Mouse (Mus musculus): ENCODE measurements at regions not wholly inside any gene's neighbourhood (a gene's known extent, or its start where the extent isn't known, plus 50 kb on each side); places are given as distances from the start of the nearest gene placed in this dataset.

DNA sequence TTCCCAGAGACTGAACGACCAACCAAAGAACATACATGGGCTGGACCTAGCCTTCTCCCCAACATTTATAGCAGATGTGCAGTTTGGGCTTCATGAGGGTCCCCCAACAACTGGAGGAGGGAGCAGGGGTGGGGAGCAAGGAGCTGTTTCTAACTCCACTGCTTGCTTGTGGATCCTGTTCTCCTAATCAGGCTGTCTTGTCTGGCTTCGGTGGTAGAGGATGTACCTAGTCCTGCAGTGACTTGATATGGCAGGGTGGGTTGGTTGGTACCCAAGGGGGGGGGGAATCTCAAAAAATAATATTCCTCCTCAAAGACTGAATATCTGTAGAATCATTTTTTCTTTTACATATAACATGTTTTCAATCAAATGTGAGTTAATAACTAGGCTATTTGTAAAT, 168.3 kb upstream of the Jmjd1c start:
- Histone ChIP-seq H3K4me1 (ENCODE audit: control insufficient read depth, insufficient read depth, low read length) (no peaks in the 10 kb centered on the region), H3K27me3 (ENCODE audit: control insufficient read depth, insufficient read depth, low read length) (no peaks in the 10 kb centered on the region), H3K9me3 (ENCODE audit: control insufficient read depth, low read length) (no peaks in the 10 kb centered on the region), H3K27ac (replicated peaks; ENCODE audit: low read depth, low read length) (no peak overlapping the region), H3K4me2 (ENCODE audit: low read length) (no peak overlapping the region), H3K4me3 (replicated peaks; ENCODE audit: low read depth, low read length) (no peak overlapping the region), H3K9ac (replicated peaks; ENCODE audit: low read length) (no peak overlapping the region), H3K36me3 (ENCODE audit: control insufficient read depth, insufficient read depth, low read length) (no peaks in the 10 kb centered on the region)
- WGBS: 87% methylated on average over 2 of the region's 2 CpGs
- DNase-seq (no peak), ATAC-seq (ENCODE audit: low FRiP score, low TSS enrichment) (no peak)

- Histone ChIP-seq H3K9me3 (ENCODE audit: control insufficient read depth, low read length) (no peaks in the 10 kb centered on the region), H3K9ac (replicated peaks; ENCODE audit: low read length) (no peak overlapping the region), H3K27ac (replicated peaks; ENCODE audit: low read depth, low read length) (no peak overlapping the region), H3K4me3 (replicated peaks; ENCODE audit: low read depth, low read length) (no peak overlapping the region), H3K4me2 (ENCODE audit: low read length) (no peak overlapping the region), H3K36me3 (ENCODE audit: control insufficient read depth, insufficient read depth, low read length) (no peaks in the 10 kb centered on the region), H3K27me3 (ENCODE audit: control insufficient read depth, insufficient read depth, low read length) (no peaks in the 10 kb centered on the region), H3K4me1 (ENCODE audit: control insufficient read depth, insufficient read depth, low read length) (no peaks in the 10 kb centered on the region)
- WGBS: 91% methylated on average over 6 of the region's 6 CpGs
- ATAC-seq (ENCODE audit: low FRiP score, low TSS enrichment) (no peak), DNase-seq (no peak)
These were observed 167.5 kb upstream of the Jmjd1c start for GRCm38 (mm10) chr10:66928211-66928990.

DNA sequence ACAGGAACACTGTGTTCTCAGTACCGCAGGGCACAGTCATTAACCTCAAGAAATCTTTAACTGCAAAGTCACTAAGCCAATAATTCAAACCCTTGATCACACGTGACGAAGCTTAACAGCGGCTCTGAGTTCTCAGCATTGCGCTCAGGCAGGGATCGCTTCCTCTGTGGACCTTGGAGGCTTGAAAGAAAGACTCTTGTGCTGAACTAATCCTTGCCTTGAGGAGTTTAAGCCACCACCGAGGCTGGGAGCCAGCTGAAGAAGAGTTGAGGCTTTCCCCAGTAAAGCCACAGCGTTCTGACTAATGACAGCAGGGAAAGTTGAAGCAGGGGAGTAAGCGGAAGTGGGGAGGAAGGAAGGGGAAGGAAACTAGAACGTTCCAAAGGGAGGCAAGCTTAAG, 165.4 kb upstream of the Jmjd1c start:
- Histone ChIP-seq H3K27me3 (ENCODE audit: control insufficient read depth, insufficient read depth, low read length) (no peaks in the 10 kb centered on the region), H3K9ac (replicated peaks; ENCODE audit: low read length) (no peak overlapping the region), H3K4me3 (replicated peaks; ENCODE audit: low read depth, low read length) (no peak overlapping the region), H3K4me2 (ENCODE audit: low read length) (no peak overlapping the region), H3K27ac (replicated peaks; ENCODE audit: low read depth, low read length) (no peak overlapping the region), H3K36me3 (ENCODE audit: control insufficient read depth, insufficient read depth, low read length) (no peaks in the 10 kb centered on the region), H3K9me3 (ENCODE audit: control insufficient read depth, low read length) (no peaks in the 10 kb centered on the region), H3K4me1 (ENCODE audit: control insufficient read depth, insufficient read depth, low read length) (no peaks in the 10 kb centered on the region)
- DNase-seq (no peak), ATAC-seq (ENCODE audit: low FRiP score, low TSS enrichment) (no peak)
- 68% methylated on average over 10 of the region's 10 CpGs for WGBS

GRCm38 (mm10) chr10:66931505-66931904, 164.4 kb upstream of the Jmjd1c start:
- H3K4me1 ChIP-seq (ENCODE audit: control insufficient read depth, insufficient read depth, low read length): no peaks in the 10 kb centered on the region
- no peak overlapping the region for H3K4me3 ChIP-seq (replicated peaks; ENCODE audit: low read depth, low read length)
- WGBS: 73% methylated on average over 7 of the region's 7 CpGs
- H3K9me3 ChIP-seq (ENCODE audit: control insufficient read depth, low read length): no peaks in the 10 kb centered on the region
- no peak overlapping the region for H3K4me2 ChIP-seq (ENCODE audit: low read length)
- ATAC-seq (ENCODE audit: low FRiP score, low TSS enrichment) (no peak), DNase-seq (no peak)
- H3K9ac ChIP-seq (replicated peaks; ENCODE audit: low read length): no peak overlapping the region
- no peaks in the 10 kb centered on the region for H3K36me3 ChIP-seq (ENCODE audit: control insufficient read depth, insufficient read depth, low read length)
- no peaks in the 10 kb centered on the region for H3K27me3 ChIP-seq (ENCODE audit: control insufficient read depth, insufficient read depth, low read length)
- no peak overlapping the region for H3K27ac ChIP-seq (replicated peaks; ENCODE audit: low read depth, low read length)

DNA sequence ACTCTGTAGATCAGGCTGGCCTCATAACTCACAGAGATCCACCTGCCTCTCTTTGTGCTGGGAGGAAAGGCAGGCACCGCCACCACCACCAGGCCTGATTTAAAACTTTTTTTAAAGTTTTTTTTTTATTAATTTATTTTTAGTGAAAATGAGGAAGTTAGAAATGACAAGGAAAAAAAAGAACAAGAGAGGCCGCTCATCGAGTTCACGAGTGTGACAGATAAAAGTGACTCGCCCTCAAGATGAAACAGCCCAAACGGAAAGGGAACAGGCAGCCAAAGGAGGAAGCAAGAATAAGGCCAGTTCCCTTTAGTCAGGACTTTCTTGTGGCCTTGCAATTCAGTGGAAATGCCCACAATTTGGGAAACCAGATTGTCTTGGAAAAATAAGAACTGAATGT, 163.4 kb upstream of the Jmjd1c start:
- no peaks in the 10 kb centered on the region for H3K36me3 ChIP-seq (ENCODE audit: control insufficient read depth, insufficient read depth, low read length)

DNA sequence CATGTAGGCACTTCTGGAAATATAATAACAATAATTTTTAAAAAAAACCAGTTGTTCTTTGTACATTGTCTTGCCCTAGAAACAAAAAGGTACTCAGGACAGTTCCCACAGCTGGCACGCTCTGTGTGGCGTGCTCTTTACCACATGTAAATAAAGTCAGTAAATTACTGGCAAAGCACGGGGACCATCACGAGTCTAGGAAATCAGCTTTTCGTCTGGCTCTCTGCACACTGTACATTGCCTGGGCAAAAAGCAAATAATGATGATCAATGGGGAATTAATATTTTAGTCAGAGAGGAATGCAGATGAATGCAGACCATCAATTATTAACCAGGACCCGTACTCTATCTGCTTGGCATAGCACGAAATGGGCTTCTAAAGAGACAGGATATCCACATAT, 162.2 kb upstream of the Jmjd1c start:
- Histone ChIP-seq H3K4me3 (replicated peaks; ENCODE audit: low read depth, low read length) (no peak overlapping the region), H3K27ac (replicated peaks; ENCODE audit: low read depth, low read length) (no peak overlapping the region), H3K4me1 (ENCODE audit: control insufficient read depth, insufficient read depth, low read length) (no peaks in the 10 kb centered on the region), H3K9me3 (ENCODE audit: control insufficient read depth, low read length) (no peaks in the 10 kb centered on the region), H3K9ac (replicated peaks; ENCODE audit: low read length) (no peak overlapping the region), H3K36me3 (ENCODE audit: control insufficient read depth, insufficient read depth, low read length) (no peaks in the 10 kb centered on the region), H3K4me2 (ENCODE audit: low read length) (no peak overlapping the region), H3K27me3 (ENCODE audit: control insufficient read depth, insufficient read depth, low read length) (no peaks in the 10 kb centered on the region)
- no peak; the same call in 1 of the 2 replicates for ATAC-seq (ENCODE audit: low FRiP score, low TSS enrichment)
- WGBS: 63% methylated on average over 7 of the region's 7 CpGs
- no peak for DNase-seq

More for the DNA sequence above, 163.4 kb upstream of the Jmjd1c start:
- no peak for ATAC-seq (ENCODE audit: low FRiP score, low TSS enrichment)
- Histone ChIP-seq H3K27ac (replicated peaks; ENCODE audit: low read depth, low read length) (no peak overlapping the region), H3K9me3 (ENCODE audit: control insufficient read depth, low read length) (no peaks in the 10 kb centered on the region), H3K9ac (replicated peaks; ENCODE audit: low read length) (no peak overlapping the region), H3K4me1 (ENCODE audit: control insufficient read depth, insufficient read depth, low read length) (no peaks in the 10 kb centered on the region), H3K4me2 (ENCODE audit: low read length) (no peak overlapping the region), H3K27me3 (ENCODE audit: control insufficient read depth, insufficient read depth, low read length) (no peaks in the 10 kb centered on the region), H3K4me3 (replicated peaks; ENCODE audit: low read depth, low read length) (no peak overlapping the region)
- DNase-seq: no peak
- 91% methylated on average over 6 of the region's 6 CpGs for WGBS

- H3K27me3 ChIP-seq (ENCODE audit: control insufficient read depth, insufficient read depth, low read length): no peaks in the 10 kb centered on the region
- H3K9ac ChIP-seq (replicated peaks; ENCODE audit: low read length): no peak overlapping the region
- 85% methylated on average over 6 of the region's 6 CpGs for WGBS
- H3K36me3 ChIP-seq (ENCODE audit: control insufficient read depth, insufficient read depth, low read length): no peaks in the 10 kb centered on the region
- ATAC-seq (ENCODE audit: low FRiP score, low TSS enrichment): no peak
- no peak overlapping the region for H3K4me3 ChIP-seq (replicated peaks; ENCODE audit: low read depth, low read length)
- H3K4me2 ChIP-seq (ENCODE audit: low read length): no peak overlapping the region
- H3K27ac ChIP-seq (replicated peaks; ENCODE audit: low read depth, low read length): no peak overlapping the region
- no peak for DNase-seq
- no peaks in the 10 kb centered on the region for H3K9me3 ChIP-seq (ENCODE audit: control insufficient read depth, low read length)
- H3K4me1 ChIP-seq (ENCODE audit: control insufficient read depth, insufficient read depth, low read length): no peaks in the 10 kb centered on the region
These were observed 160.2 kb upstream of the Jmjd1c start for GRCm38 (mm10) chr10:66935731-66936130.

DNA sequence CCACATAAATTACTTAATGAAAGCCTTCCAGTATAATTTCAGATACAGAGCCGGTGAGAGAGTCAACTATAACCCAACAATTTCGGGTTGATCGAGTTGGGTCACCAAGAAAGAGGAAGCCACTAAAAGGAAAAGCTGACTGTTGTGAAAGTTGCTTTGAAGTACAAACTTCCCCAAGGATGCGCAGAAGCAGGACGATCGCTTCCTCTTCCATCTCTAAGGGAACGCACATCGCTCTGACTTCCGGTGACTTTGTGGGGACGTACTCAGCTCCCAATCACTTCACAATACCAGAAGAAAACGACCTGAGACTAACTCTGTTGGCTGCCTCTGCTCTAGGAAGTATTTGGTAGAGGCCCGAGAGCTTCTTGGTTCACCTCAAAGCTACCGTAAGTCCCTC, 158.8 kb upstream of the Jmjd1c start:
- H3K4me3 ChIP-seq (replicated peaks; ENCODE audit: low read depth, low read length): no peak overlapping the region
- no peaks in the 10 kb centered on the region for H3K36me3 ChIP-seq (ENCODE audit: control insufficient read depth, insufficient read depth, low read length)
- no peaks in the 10 kb centered on the region for H3K27me3 ChIP-seq (ENCODE audit: control insufficient read depth, insufficient read depth, low read length)
- no peaks in the 10 kb centered on the region for H3K9me3 ChIP-seq (ENCODE audit: control insufficient read depth, low read length)
- ATAC-seq (ENCODE audit: low FRiP score, low TSS enrichment) (no peak), DNase-seq (no peak)
- no peak overlapping the region for H3K4me2 ChIP-seq (ENCODE audit: low read length)
- no peaks in the 10 kb centered on the region for H3K4me1 ChIP-seq (ENCODE audit: control insufficient read depth, insufficient read depth, low read length)
- no peak overlapping the region for H3K9ac ChIP-seq (replicated peaks; ENCODE audit: low read length)
- WGBS: 92% methylated on average over 13 of the region's 13 CpGs
- H3K27ac ChIP-seq (replicated peaks; ENCODE audit: low read depth, low read length): no peak overlapping the region

- no peak for ATAC-seq (ENCODE audit: low FRiP score, low TSS enrichment)
- WGBS: 74% methylated on average over 6 of the region's 6 CpGs
These were observed 155.6 kb upstream of the Jmjd1c start for GRCm38 (mm10) chr10:66940368-66940767.

More at GRCm38 (mm10) chr10:66940368-66940767, 155.6 kb upstream of the Jmjd1c start:
- H3K27ac ChIP-seq (replicated peaks; ENCODE audit: low read depth, low read length): no peak overlapping the region
- H3K4me1 ChIP-seq (ENCODE audit: control insufficient read depth, insufficient read depth, low read length): no peaks in the 10 kb centered on the region
- H3K9ac ChIP-seq (replicated peaks; ENCODE audit: low read length): no peak overlapping the region
- no peaks in the 10 kb centered on the region for H3K36me3 ChIP-seq (ENCODE audit: control insufficient read depth, insufficient read depth, low read length)
- no peaks in the 10 kb centered on the region for H3K9me3 ChIP-seq (ENCODE audit: control insufficient read depth, low read length)
- no peak overlapping the region for H3K4me2 ChIP-seq (ENCODE audit: low read length)
- H3K27me3 ChIP-seq (ENCODE audit: control insufficient read depth, insufficient read depth, low read length): no peaks in the 10 kb centered on the region
- no peak for DNase-seq
- H3K4me3 ChIP-seq (replicated peaks; ENCODE audit: low read depth, low read length): no peak overlapping the region
